Mouse (Mus musculus): ENCODE data around the gene Dbn1. TPM values are rescaled to one million over a fixed set of nuclear protein-coding genes. Genes with fewer than 3 reads are reported as not detected.

The Dbn1 gene
- total RNA-seq, 2 experiments from 2014 or later: 53.7 to 58.2 TPM

DNA sequence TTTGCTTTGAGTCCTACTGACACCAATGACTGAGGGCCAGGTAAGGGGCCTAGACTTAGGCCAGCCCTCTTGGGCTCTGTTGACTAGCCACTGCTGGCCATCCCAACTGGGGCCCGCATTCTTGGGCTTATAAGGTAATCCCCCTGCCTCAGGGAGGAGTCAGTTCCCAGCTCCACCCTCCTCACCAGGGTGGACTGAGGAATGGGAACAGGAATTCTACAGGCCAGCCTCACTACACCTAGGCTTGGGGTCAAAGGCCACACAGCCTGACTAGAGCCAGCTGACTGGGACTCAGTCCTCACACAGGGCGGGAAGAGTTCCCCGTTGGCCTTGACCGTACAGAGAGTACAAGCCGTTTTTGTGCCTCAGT lies 23.6 kb upstream of the Dbn1 start:
- intact Hi-C loops (cut with DNase I): no loop called here

DNA sequence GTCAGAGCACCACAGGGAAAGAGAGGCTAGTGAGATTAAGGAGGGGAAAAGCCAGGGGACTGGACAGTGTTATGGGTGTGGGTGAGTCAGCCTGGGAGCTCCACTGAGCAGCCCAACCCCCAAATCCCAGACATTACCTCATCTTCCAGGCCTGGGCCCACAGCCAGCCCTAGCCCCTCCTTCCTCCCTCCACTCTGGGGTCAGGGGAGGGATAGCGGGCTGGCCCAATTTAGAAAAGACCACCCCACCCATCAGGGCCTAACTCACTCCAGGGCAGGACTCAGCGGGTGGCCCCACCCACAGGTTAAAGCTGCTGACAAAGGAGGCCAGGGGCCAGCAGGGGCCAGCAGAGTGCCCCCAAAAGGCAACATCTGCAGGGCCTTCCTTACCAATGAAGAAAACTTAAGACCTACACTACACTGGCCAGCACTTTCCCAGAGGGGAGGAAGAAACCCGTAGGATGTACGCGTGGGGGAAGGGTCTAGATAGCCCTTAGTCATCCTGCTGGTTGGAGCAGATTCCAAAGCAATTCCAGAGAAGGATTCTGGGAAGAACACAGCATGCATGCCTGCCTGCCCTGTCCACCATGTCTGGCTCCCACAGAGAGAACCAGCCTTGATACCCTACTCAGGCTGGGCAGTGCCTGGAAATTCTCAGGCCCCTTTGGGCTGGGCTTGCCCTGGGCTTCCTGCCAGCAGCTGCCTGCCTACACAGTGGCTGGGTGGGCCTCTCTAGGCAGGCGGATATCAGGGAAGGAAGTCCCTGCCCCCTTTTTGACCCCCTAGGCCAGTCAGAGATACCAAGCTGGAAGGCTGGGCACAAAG lies 23.0 kb upstream of the Dbn1 start:
- peak; percentile 93 to 94 for DNase-seq
- intact Hi-C loops (cut with DNase I): no loop called here

More for the DNA sequence above, 23.6 kb upstream of the Dbn1 start:
- peak in 1 of 2 experiments; percentile 43 for DNase-seq

DNA sequence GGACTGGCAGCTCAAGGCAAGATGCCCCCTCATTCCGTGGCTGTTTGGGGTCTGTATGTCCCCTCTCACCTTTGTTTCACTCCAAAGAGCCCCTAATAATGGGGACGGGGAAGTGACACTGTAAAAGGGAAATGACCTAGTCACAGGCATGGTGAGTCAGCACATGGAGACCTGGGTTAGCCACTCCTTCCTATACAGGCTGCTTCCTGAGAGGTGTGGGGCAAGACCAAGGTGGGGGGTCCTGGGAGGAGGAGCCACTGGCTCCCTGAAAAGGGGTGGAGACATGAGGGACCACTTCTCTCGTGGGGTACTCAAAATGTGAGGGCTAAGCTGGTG lies 22.4 kb upstream of the Dbn1 start:
- intact Hi-C loops (cut with DNase I): no loop called here
- no peak for DNase-seq

DNA sequence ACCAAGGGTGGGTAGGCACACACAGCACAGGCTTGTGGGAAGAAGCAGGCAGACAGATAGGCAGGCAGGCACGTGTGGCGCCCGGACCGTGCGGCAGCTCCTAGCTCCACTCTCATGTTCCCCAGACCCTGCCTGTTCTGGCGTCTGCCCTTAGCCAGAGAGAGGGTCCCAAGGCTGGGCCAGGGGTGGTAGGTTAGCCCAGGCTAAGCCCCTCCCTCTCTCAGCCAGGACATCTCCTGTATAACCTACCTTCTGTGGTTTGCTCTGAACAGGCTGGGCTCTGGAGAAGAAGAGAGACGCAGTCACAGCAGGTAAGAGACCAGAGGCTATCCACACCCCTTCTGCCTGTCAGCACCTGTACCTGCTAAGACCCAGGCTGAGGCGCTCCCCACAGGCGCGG lies 20.6 kb upstream of the Dbn1 start:
- no peak for DNase-seq
- intact Hi-C loops (cut with DNase I): no loop called here

DNA sequence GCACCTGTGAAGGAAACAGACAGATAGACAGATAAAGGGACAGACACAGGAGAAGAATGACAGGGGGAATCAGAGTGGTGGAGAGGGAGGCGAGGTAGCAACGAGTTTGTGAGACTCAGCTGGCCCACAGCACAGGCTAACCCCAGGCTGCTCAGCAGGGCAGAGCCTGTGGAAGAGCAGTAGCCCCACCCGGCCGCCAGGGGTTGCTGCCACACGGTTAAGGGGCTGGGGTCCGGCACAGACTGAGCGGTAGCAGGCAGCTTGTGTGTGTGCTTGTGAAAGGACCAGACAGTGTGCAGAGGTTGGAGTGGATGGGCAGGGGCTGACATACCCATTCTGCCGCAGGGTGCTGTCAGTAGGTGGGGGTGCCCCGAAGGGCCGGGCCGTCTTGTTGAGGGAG lies 20.0 kb upstream of the Dbn1 start:
- intact Hi-C loops (cut with DNase I): no loop called here

DNA sequence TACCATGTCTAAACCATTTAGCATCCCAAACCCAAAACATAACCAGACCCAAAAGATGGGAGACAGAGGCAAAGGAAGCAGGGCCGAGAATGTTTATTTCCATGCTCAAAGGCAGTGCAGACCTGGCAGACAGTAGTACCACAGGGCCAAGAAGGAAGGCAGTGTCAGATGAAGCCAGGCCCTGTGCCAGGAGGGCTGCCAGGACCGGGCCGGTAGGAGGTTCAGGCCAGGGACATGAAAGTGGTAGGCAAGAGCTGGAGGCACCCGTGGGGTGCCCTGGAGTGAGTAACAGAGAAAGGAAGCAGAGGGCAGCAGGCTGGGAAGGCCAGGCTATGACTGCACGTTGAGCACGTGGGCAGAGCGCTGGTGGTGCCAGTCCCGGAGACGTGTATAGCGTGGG lies 18.8 kb upstream of the Dbn1 start:
- DNase-seq: no peak
- intact Hi-C loops (cut with DNase I): no loop called here

More for the DNA sequence above, 20.0 kb upstream of the Dbn1 start:
- no peak for DNase-seq

DNA sequence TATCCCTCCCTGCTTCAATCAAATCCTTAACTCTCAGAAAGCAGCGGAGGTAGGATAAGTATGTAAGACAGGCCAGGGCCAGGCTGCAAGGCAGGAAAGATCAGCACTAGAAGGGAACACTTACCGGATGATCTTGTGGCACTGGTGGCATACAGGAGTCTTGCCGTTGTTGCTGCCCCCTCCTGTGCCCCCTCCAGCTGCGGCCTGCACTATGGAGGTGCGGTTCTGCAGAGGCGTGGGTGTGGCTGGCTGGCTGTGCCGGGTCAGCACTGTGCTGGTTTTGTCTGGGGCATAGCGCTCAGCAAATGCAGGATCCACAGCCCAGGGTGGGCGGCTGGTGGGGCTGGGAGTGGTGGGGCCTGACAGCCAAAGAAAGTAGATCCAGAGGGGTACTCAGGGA lies 17.9 kb upstream of the Dbn1 start:
- DNase-seq: no peak
- intact Hi-C loops (cut with DNase I): loop anchor here (2.0 kb wide), 1 partner anchor 17 kb away; the partner anchor contains the start of gene Dbn1

DNA sequence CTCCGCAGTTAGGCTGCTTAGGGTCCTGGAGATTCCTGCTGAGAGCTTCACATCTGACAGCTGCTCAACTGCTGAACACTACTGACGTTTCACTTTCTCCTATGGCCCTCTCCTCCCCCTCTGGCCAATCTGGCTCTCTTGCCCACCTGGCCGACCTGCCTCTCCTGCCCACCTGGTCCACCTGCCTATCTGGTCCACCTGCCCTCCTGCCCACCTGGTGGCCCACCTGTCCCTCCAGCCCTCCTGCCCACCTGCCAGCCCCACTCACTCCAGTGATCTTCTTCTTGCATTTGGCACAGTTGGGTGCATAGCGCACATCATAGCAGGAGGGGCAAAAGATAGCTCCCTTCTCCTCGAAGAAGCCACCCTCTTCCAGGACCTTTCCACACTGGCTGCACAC lies 16.5 kb upstream of the Dbn1 start:
- intact Hi-C loops (cut with DNase I): loop anchor here (2.0 kb wide), 1 partner anchor 16 kb away; the partner anchor contains the start of gene Dbn1
- DNase-seq: no peak

DNA sequence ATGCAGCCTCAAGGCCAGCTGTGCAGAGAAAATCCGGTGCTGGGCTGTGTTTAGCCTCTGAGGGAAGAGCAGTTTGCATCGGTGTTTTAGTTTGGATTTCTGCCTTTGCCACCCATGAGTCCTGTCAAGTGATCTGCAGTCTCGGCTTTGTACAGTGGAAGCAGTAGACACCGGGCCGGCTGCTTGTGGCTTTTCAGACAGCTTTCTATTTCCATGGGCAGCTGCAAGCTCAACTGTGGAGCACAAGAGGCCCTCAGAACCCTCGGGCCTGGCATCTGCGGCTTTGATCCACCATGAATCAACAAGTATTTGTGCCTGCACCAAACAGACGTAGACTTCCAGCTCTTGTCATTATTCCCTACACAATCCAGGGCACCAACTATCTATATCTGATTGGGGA lies 14.5 kb upstream of the Dbn1 start:
- intact Hi-C loops (cut with DNase I): no loop called here
- DNase-seq: no peak

DNA sequence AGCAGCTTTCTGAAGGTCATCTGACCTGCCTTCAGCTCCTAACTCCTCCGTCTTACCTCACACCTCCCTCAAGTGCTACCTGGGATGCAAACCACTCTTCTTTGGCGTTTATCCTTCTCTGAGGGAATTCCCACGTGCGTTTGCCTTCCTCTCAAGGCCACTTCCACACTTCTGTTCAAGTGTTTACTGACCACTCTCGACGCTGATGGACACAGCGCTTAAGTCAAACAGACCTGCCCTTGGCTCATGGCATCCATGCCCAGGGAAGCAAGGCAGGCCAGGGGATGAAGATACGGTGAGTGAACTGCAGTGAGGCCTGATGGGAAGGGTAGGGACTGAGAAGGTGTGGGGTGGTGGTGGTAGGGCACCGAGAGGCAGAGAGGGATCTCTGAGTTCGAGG lies 12.7 kb upstream of the Dbn1 start:
- intact Hi-C loops (cut with DNase I): no loop called here
- no peak for DNase-seq

DNA sequence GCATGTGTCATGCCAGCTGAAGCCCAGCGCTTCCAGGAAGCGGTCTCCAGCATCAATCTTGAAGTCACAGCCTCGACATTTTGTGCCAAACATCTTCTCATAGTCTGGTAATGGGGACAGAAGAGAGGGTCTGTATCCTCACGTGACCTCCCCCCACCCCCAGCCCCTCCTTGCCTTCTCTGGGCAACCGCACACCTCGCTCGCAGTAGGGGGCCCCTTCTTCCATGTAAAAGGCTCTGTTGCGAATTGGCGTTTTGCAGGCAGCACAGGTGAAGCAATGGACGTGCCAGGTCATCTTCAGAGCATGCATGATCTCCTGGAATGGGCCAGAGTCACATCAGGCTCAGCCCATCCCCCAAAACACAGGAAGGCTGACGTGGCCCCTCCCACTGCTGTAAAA lies 11.0 kb upstream of the Dbn1 start:
- DNase-seq: no peak
- intact Hi-C loops (cut with DNase I): no loop called here

DNA sequence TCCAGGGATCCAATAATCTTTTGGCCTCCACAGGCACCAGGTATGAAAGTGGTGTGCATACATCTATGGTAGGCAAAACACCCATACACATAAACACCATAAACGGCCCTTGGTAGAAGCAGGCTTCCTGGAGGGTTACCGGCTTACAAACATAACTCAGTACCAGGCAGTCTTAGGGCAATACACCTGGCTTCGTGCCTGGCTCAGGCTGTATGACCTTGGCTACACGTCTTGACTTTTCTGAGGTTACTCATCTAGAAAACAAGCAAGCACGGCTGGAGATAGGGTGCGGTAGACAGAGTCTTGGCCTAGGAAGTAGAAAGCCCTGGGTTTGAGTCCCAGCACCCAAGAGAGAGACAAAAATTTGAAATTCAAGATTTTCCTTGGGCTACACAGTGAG lies 8.8 kb upstream of the Dbn1 start:
- intact Hi-C loops (cut with DNase I): no loop called here
- DNase-seq: no peak

DNA sequence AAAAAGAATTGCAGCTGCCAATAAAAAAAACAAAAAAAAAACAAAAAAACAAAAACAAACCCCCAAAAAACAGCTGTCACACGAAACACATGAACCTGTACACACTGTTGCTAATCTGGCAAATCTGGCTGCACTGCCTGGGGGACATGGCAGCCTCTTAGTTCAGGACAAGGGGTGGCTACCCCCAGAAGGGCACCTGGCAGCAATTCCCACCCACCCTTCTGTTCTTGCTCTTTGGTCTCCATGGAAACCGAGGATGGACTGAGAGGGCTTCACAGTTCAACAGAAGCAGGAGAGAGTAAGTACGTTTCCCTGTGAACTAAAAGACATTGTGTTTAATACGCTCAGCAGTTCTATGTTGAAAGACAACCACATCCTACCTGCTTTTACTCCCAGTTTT lies 7.8 kb upstream of the Dbn1 start:
- no peak for DNase-seq
- intact Hi-C loops (cut with DNase I): no loop called here

DNA sequence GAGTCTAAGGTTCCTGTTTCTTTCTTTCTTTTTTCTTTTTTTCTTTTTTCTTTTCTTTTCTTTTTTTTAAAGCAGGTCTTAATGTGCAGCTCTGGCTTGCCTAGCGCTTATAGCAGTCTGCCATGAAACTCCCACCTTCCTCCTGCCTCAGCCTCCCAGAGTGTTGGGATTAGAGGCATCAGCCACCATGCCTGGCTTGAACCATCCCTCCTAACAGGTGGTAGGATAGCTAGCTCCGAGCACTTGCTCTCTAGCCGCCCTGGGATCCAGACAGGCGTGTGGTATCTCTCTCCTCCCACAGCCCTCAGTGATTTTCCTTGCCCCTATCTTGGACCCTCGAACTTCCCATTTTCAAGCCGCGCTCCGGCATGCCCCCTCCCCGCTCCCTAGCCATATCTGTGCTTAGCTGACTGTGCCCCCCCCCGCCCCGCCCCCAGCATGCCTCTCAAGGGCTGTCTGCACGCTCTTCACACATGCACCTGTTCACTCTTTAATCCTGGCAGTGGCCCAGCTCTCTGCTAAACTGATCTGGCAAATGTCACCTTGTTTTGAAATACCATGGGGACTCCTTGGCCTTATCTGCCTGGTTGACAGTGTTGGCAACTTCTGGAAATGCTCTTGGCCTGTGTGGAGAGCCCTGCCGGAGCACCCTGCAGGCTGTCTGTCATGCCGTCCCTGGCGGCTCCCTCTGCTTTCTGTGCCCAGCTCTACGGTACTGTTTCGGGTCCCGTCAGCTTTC lies 7.1 kb upstream of the Dbn1 start:
- intact Hi-C loops (cut with DNase I): no loop called here
- peak; percentile 85 to 86 for DNase-seq

DNA sequence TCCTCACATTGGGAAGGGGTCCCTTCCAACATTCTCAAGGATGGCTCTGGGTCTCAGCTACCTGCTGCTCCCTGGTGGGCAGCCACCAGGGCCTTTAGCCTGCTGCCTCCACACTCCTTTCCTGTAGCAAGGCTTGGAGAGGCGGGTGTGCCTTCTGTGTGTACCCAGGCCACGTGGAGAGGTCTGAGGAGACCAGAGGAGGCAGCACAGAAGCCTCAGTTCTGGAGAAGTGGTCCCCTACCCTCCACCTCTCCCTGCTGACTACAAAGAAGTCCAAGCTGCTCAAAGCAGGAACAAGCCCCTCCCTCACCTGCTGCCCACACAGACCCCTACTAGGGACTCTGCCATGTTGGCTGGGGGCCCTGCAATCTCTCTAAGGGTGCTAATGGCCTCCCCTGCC lies 6.3 kb upstream of the Dbn1 start:
- intact Hi-C loops (cut with DNase I): no loop called here
- no peak for DNase-seq

DNA sequence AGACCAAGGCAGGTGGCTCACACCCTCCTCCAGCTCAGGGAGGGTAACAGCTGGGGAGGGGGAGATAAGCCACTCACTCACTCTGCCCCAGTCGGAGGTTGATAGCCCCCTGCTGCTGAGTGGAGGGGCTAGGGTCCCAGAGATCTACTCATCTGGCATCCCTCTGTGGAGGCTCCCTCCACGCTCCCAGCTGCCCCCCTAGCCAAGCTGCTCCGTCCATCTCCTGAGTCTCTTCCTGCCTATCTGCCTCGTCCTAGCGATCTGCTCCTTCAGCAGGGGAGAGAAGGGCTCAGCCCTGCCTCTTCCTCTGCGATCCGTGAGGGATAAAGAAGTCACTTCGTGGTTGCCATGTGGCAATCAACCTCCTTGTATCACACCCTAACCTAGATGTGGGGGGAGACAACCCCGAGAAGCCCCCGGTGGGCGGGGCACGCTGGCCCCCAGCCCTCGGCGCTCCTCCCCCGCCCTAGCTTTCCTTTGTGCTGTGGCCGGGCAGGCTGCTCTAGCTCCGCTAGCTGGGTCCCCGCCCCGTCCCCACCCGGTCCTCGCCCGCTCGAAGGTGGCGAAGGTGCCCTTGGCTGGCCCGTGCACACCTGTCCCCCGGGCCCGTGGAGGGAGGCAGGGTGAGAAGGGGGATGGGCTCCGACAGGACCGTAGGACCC lies 864 bp downstream of the Dbn1 start:
- peak; percentile 49 to 56 for DNase-seq
- intact Hi-C loops (cut with DNase I): no loop called here

DNA sequence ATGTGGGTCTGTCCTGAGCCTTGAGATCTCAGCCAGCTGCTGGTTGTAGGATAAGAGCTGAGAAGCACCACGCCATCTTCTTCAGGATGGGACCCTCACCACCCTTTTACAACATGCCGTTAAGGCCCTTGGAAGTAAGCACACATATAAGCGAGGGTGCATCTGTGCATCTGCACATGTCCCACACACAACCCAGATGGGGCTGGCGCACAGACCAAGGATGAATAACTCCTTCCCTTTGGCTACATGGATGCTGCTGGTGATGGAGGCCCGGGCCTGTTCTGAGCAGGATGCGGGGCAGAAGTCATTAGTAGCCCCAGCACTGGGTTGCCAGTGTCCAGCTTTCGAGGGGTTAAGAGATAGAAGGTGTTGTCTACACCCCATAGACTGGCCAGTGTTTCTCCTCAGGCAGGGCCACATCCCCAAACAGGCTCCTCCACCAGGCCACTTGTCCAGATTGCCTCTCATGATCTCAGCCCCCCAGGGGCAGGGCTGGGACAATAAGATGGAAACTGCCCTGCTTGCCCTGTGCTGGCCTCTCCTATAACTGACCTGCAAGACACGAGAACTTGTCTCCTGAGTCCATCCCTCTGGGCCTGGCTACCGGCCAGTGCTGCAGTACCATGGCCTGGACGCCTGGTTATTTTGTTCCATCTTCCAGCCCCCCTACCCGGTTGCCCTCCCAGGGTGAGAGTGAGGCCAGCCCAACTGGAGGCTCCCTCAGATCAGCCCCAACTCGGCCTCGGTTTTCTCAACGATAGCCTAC lies 1.7 kb downstream of the Dbn1 start:
- intact Hi-C loops (cut with DNase I): no loop called here
- DNase-seq: peak; percentile 45 to 59

DNA sequence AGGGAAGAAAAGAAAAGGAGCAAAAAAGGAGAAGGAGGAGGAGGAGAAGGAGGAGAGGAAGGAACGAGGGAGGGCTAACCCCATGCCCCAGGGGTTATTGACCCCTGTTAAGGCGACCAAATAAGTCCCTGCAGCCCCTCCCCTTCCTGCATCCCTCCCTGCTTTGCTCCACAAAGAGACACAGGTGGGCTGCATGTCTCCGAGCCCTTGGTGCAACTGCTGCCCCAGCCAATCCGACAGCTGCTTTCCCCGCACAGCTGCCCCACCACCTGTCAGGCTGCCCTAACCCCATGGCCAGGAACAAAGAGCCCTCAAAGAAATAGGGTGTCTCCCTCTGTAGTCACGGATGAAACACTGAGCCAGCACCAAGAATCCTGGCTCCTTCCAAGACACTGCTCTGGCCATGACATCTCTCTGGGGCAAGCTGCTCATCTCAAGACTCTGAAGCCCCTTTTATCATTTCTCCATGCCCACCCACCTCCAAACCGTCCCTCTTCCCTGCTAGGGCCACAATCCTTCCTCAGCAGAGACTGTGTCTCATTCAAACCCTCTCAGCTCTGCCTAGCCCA lies 3.3 kb downstream of the Dbn1 start:
- intact Hi-C loops (cut with DNase I): no loop called here
- no peak for DNase-seq

DNA sequence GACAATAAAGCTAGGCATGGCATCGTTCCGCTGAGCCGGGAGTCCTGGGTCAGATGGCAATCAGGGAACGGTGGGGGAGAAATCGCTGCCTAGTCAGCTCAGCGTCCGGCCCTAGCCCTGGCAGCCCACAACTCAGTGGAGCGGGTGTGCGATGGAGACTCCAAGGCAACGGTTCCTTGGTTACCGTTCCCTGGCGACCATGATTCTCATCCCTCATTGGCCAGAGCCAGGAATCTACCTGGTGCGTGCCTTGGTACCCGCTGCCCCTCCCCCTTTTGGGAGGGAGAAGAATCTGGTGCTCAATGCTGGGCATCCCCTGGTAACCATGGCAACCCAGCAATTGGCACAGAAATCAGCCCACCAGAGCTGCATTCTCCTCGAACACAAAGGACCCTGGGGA lies 4.3 kb downstream of the Dbn1 start:
- DNase-seq: no peak
- intact Hi-C loops (cut with DNase I): no loop called here

DNA sequence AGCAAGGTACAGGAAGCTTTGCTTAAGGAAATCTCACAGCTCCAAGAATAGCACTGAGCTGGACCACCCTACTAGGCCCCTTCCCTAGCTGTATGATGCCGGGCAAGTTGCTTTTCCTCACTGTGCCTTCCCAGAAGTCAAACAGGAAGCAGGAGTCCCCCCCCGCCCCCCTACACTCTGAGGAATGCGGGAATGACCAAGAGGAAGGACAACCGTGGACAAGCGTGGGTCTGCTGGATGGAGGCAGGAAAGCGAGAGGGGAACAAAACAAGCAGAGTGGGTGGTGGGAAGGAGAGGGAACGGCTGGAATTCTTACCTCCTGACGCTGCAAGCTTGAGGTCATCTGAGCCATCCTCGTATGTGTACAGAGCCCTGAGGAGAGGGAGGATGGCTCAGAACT lies 4.8 kb downstream of the Dbn1 start:
- peak in 1 of 2 experiments; percentile 34 for DNase-seq
- intact Hi-C loops (cut with DNase I): no loop called here

DNA sequence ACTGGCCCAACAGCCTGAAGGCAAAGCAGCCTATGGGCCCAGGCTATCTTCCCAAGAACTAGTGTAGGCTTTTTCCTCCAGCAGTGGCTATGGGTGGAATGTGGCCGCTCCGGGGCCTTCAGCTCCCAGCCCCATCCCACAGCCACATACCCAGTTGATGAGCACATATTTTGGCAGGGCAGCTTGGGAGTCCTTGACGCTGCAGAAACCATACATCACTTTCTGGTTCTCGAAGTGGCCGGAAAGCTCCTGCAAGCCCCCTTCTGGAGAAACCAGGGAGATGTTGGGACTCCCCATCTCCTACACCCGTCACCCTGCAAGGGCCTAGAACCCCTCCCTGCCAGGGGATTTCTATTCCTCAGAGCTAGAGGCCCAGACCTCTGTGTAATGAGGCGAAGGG lies 5.4 kb downstream of the Dbn1 start:
- DNase-seq: peak; percentile 71 to 72
- intact Hi-C loops (cut with DNase I): no loop called here

Measured in heart, postnatal 10 days (tissue).